Mouse (Mus musculus): ENCODE measurements around the gene Ccdc114. TPM values are rescaled to one million over a fixed set of nuclear protein-coding genes. Genes with fewer than 3 reads are reported as not detected.

Gene Ccdc114
- polyA plus RNA-seq, 1 experiment from 2014 or later = 4.1 TPM

DNA sequence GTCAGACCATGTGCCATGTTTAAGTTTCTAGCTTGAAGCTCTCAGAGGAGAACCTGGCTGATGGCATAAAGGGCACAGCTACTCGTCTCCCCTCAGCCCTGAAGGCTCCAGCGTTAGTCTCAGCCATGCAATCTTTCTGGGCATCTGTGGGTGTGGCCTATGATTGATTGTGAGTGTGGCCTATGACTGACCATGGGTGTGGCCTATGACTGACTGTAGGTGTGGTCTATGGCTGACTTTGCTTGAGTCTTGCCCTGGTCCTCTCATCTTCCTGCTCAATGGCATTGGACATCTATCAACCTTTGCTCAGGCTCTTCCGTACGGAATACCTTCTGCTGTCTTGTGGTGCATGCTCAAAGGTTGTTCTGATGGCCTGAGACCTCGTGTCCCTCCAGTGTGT is 22.3 kb upstream of the Ccdc114 start:
- Histone ChIP-seq H3K27me3 (no peaks in the 10 kb centered on the region), H3K9ac (replicated peaks) (no peak overlapping the region), H3K36me3 (no peaks in the 10 kb centered on the region), H3K4me2 (replicated peaks) (no peak overlapping the region), H3K4me1 (replicated peaks) (peaks cover 13% of the 10 kb centered on the region), H3K9me3 (no peaks in the 10 kb centered on the region), H3K4me3 (replicated peaks) (no peak overlapping the region), H3K27ac (no peak overlapping the region)
- 53% methylated on average over 5 of the region's 5 CpGs for WGBS
- ATAC-seq = no peak

DNA sequence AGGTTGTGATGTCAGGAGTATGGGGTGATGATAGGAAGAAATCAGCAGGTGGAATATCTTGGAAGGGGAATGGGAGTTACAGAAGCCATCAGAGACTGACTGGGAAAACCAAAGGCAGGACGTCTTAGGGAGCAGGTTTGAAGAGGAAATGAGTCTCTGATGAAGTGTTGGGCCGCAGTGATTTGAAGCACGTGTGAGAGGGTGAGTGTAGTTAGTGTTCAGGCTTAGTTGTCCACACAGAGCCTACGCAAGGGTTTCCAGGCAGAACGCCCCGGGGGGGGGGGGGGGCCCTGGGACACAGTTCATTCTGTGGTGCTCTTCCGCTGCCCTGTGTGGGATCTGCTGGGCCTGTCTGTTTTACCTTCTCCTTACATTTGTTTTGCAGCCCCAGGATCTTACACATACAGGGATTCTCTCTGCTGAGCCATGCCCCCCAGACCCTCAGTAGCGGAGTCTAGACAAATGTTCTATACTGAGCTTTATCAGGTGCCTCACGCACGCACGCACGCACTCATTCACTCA is 21.3 kb upstream of the Ccdc114 start:
- no peak overlapping the region for H3K27ac ChIP-seq
- H3K27me3 ChIP-seq = no peaks in the 10 kb centered on the region
- no peaks in the 10 kb centered on the region for H3K36me3 ChIP-seq
- no peak overlapping the region for H3K9ac ChIP-seq (replicated peaks)
- WGBS = 86% methylated on average over 12 of the region's 12 CpGs
- H3K4me1 ChIP-seq (replicated peaks) = peaks cover 7% of the 10 kb centered on the region
- ATAC-seq = no peak
- no peak overlapping the region for H3K4me2 ChIP-seq (replicated peaks)
- H3K9me3 ChIP-seq = no peaks in the 10 kb centered on the region
- no peak overlapping the region for H3K4me3 ChIP-seq (replicated peaks)

DNA sequence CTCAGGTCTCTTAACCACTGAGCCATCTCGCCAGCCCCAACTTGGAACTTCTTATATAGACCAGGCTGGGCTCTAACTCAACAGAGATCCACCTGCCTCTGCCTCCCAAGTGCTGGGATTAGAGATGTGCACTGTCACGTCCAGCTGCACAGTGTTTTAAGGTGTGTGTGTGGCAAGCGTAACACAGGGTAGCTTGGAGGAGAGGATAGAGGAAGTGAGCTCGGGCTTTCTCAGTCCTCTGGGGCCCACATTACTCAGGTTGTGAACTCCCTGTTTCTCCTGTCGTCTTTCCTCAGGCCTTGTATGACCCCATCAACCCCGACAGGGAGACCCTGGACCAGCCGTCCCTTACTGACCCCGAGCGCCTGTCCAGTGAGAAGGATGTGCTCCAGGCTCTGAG is 17.2 kb upstream of the Ccdc114 start:
- no peak overlapping the region for H3K27ac ChIP-seq
- no peaks in the 10 kb centered on the region for H3K4me1 ChIP-seq (replicated peaks)
- H3K9me3 ChIP-seq = no peaks in the 10 kb centered on the region
- H3K4me3 ChIP-seq (replicated peaks) = no peak overlapping the region
- no peak overlapping the region for H3K9ac ChIP-seq (replicated peaks)
- no peak for ATAC-seq
- no peak overlapping the region for H3K4me2 ChIP-seq (replicated peaks)
- H3K27me3 ChIP-seq = no peaks in the 10 kb centered on the region
- H3K36me3 ChIP-seq = peaks cover 30% of the 10 kb centered on the region
- WGBS = 92% methylated on average over 9 of the region's 9 CpGs

DNA sequence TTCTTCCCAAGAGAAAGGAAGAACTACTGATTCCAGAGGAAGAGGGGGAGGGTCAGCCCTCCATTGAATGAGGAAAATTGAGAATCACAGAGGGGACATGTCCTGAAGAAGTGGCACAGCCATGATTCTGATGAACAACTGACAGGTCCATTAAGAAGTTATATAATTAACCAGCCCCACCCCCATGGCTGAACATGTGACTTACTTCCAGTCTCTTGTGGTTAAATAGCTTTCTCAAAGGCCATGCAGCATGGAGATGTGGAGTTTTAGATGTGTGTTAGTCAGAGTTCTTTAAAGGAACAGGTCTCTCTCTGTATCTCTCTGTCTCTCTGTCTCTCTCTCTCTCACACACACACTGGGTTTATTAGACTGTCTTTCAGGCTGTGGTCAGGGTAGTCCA is 15.5 kb upstream of the Ccdc114 start:
- Histone ChIP-seq H3K36me3 (peaks cover 30% of the 10 kb centered on the region), H3K4me3 (replicated peaks) (no peak overlapping the region), H3K9ac (replicated peaks) (no peak overlapping the region), H3K4me2 (replicated peaks) (no peak overlapping the region), H3K4me1 (replicated peaks) (no peaks in the 10 kb centered on the region), H3K27me3 (no peaks in the 10 kb centered on the region), H3K27ac (no peak overlapping the region), H3K9me3 (no peaks in the 10 kb centered on the region)
- no peak for ATAC-seq

DNA sequence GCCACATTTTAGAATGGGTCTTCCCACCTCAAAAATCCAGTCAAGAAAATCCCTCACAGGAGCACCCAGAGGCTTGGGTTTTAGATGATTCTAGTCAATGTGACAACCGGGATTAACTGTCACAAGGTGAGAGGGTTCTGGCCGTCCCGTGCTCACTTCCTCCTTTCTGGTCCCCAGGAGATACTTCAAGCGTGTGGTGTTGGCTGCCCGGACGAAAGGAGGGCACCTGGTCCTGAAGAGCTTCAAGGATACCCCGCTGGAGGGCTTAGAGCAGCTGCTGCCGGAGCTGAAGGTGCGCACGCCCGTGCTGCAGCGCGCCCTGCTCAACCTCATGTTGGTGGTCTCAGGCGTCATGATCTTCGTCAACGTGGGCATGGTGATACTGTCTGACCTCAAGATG is 14.7 kb upstream of the Ccdc114 start:
- Histone ChIP-seq H3K27ac (no peak overlapping the region), H3K4me1 (replicated peaks) (no peaks in the 10 kb centered on the region), H3K9me3 (no peaks in the 10 kb centered on the region), H3K27me3 (no peaks in the 10 kb centered on the region), H3K36me3 (peaks cover 35% of the 10 kb centered on the region), H3K4me3 (replicated peaks) (no peak overlapping the region), H3K4me2 (replicated peaks) (no peak overlapping the region), H3K9ac (replicated peaks) (no peak overlapping the region)
- 93% methylated on average over 16 of the region's 16 CpGs for WGBS
- ATAC-seq = no peak

DNA sequence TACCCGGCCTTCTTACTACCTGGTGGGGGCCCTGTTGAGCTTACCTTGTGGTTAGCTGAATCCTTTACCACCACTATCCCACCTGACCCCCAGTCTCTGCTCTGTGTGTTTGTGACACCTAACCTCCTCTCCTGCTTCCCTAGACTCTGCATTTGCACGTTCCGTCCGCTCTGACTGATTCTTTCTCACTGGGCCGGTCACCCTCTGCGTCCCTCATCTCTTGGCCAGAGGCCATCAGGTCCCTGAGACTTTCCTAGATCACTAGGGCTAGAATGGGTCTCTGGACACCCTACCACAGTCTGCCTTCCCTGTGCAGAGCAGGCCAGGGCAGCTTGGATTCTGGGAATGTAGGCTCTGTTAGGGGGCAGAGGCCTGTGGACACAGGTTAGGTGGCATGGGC is 9.8 kb upstream of the Ccdc114 start:
- Histone ChIP-seq H3K4me2 (replicated peaks) (no peak overlapping the region), H3K27me3 (no peaks in the 10 kb centered on the region), H3K4me1 (replicated peaks) (peaks cover 22% of the 10 kb centered on the region), H3K27ac (no peak overlapping the region), H3K9me3 (no peaks in the 10 kb centered on the region), H3K4me3 (replicated peaks) (no peak overlapping the region), H3K9ac (replicated peaks) (no peak overlapping the region), H3K36me3 (peaks cover 26% of the 10 kb centered on the region)
- WGBS = 90% methylated on average over 6 of the region's 6 CpGs
- ATAC-seq = no peak

DNA sequence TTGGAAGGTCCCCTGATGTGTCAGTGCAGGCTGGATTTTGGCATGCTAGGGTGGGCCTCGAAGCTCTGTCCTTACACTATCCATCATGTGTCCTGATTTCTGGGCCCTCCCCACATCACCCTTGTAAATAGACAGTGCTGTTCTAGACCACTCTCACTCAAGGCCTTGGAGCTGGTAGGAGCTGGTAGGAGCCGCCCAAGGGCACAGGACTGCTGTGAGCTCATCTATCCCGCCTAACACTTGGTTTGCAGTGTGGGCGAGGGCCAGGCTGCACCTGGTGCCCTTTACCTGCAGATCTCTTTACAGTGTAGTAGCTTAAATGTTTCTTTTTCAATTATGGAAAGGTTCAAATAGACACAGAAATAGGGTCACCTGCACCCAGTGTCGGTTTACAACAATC is 8.9 kb upstream of the Ccdc114 start:
- no peak for ATAC-seq
- 90% methylated on average over 5 of the region's 5 CpGs for WGBS
- Histone ChIP-seq H3K9ac (replicated peaks) (no peak overlapping the region), H3K4me3 (replicated peaks) (no peak overlapping the region), H3K9me3 (no peaks in the 10 kb centered on the region), H3K4me1 (replicated peaks) (peaks cover 22% of the 10 kb centered on the region), H3K27ac (no peak overlapping the region), H3K27me3 (peaks cover 4% of the 10 kb centered on the region; the same call in 1 of the 2 replicates), H3K4me2 (replicated peaks) (no peak overlapping the region), H3K36me3 (peaks cover 16% of the 10 kb centered on the region)

DNA sequence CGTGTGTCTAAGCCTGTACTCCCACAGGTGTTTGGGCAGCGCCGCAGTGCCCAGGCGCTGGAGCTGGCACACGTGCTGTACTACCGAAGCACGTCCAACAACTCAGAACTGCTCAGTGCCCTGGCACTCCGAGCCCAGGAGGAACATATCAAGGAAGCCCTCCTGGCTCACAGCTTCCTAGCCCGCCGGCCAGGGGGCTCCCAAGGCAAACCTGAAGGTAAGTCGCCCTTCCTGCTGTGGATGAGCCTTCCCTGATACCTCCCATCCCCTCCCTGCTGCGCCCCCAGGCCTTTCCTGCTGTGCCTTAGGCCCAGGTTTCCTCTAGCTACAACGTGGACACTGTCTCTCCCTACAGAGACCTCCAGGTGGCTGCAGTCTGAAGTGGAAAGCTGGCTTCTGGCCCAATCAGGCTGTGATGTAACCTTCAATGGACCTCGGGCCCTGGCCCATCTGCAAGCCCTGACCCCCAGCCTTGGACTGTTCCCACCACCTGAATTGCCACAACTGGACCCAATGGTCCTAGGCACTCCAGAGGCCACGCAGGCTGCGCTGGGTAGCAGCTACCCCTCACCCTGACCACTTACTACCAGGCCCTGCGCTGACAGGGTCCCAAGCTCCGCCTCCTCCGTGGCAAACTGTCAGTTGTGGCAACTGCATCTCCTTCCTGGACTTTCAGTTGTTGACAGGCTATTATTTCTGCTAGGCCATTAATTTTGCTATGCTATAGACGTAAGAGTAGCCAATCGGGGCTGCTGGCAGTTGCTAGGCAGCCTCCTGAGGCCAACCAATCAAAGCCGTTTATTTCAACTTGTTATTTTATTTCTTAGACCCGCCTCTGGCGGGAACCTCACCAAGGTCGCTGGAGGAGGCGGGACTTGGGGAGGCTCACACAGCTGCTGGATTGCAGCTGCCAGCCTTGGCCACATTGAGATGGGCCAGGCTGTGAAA is 7.5 kb upstream of the Ccdc114 start:
- H3K9me3 ChIP-seq = no peaks in the 10 kb centered on the region
- H3K27me3 ChIP-seq = peaks cover 13% of the 10 kb centered on the region; the same call in 1 of the 2 replicates
- peaks cover 4% of the 10 kb centered on the region; the same call in 1 of the 2 replicates for H3K36me3 ChIP-seq
- H3K4me1 ChIP-seq (replicated peaks) = peaks cover 22% of the 10 kb centered on the region
- peak; percentile 89 for ATAC-seq
- H3K27ac ChIP-seq = peak overlapping the region; percentile 76
- 35% methylated on average over 26 of the region's 26 CpGs for WGBS
- H3K9ac ChIP-seq (replicated peaks) = peak overlapping the region; percentile 63
- peak overlapping the region; percentile 27 for H3K4me3 ChIP-seq (replicated peaks)
- H3K4me2 ChIP-seq (replicated peaks) = peak overlapping the region; percentile 55

DNA sequence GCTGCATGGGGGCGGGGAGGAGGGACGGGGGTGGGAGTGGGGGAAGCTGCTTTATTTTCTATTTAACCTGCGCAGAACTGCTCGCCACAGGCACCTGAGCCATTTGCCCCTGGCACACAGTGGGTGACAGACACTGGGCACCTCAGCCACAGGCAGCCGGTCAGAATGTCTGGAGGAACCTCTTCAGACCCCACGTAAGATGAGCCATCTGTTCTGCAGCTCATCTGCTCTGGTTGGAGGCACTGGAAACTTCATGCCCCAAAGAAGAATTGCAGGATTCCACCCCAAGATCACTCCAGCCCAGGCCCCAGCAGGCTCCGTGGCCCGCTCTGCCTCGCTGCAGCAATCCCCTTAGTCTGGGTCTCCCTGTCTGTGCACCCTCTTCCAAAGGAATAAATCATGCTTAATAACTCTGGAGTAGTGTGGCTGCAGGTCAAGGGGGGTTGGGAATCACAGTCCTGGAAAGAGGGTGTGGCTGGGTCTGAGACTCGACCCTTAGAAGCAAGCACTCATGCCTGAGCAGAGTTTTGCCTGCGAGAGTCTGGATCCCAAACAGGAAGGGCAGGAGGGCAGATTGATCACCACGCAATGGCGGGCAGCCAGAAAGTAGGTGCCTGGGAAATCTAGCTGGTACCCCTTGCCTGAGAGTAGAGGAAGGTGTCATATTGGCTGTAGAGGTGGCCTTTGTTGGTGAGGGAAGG is 6.7 kb upstream of the Ccdc114 start:
- Histone ChIP-seq H3K4me3 (replicated peaks) (0 out of 2 replicates have a peak overlapping the region, but pooled peaks have one; percentile 10), H3K9ac (replicated peaks) (peak overlapping the region; percentile 63), H3K36me3 (0 out of 2 replicates have a peak, but pooled peaks cover 4% of the 10 kb centered on the region), H3K27me3 (peaks cover 13% of the 10 kb centered on the region; the same call in 1 of the 2 replicates), H3K4me2 (replicated peaks) (peak overlapping the region; percentile 55), H3K27ac (peak overlapping the region; percentile 76), H3K4me1 (replicated peaks) (peaks cover 22% of the 10 kb centered on the region), H3K9me3 (no peaks in the 10 kb centered on the region)
- ATAC-seq = peak; percentile 18; the same call in 1 of the 2 replicates
- 39% methylated on average over 13 of the region's 13 CpGs for WGBS

DNA sequence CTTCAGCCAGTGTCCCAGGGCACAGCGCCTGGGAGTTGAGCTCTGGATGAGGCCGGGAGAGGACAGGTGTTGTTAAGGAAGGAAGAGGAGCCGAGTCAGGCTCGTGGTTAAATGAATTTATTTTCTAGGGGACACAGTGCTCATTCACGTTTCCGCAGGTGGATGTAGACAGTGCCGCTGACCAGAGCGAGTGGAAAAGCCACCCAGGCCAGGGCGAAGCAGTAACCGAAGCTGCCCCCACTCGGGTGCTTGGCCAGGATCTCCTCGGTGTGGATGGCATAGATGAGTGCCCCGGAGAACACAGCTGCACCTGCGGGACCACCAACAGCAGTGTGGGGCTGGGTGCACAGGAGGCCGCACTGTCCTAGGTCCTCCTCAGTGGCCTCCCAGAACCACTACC is 5.9 kb upstream of the Ccdc114 start:
- no peak overlapping the region for H3K4me3 ChIP-seq (replicated peaks)
- no peaks in the 10 kb centered on the region for H3K9me3 ChIP-seq
- H3K27me3 ChIP-seq = peaks cover 13% of the 10 kb centered on the region; the same call in 1 of the 2 replicates
- ATAC-seq = no peak
- 90% methylated on average over 15 of the region's 15 CpGs for WGBS
- peak overlapping the region; percentile 63 for H3K9ac ChIP-seq (replicated peaks)
- peaks cover 30% of the 10 kb centered on the region for H3K4me1 ChIP-seq (replicated peaks)
- H3K36me3 ChIP-seq = 0 out of 2 replicates have a peak, but pooled peaks cover 4% of the 10 kb centered on the region
- peak overlapping the region; percentile 76; the same call in 1 of the 2 replicates for H3K27ac ChIP-seq
- no peak overlapping the region for H3K4me2 ChIP-seq (replicated peaks)

DNA sequence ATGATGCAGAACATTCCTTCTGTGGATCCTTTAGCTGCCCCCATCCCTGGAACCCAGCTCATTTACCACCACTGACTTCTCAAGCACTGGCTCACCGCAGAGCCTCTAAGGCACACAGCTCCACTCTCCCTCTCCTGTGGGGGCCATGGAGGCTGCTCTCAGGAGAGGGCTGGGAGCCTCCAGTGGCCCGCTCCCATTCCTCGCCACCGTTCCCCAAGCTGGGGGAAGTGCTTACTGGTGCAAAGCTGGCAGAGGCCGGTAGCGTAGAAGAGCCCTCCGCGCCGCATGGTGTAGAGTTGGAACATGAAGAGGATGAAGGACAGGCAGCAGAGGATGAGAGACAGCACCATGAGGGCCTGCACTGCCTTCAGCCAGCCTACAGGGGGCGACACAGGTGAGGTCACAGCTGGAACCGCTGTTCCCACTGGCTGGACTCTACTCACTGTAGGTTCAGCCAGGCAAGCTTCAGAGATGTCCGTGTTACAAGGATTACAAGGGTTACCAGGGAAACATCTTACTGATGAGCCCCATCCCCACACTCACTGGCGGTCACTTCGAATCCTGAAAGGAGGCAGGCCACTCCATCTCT is 4.7 kb upstream of the Ccdc114 start:
- Histone ChIP-seq H3K27ac (no peak overlapping the region), H3K36me3 (no peaks in the 10 kb centered on the region), H3K27me3 (peaks cover 13% of the 10 kb centered on the region; the same call in 1 of the 2 replicates), H3K4me1 (replicated peaks) (peaks cover 30% of the 10 kb centered on the region), H3K9ac (replicated peaks) (no peak overlapping the region), H3K9me3 (no peaks in the 10 kb centered on the region), H3K4me3 (replicated peaks) (no peak overlapping the region), H3K4me2 (replicated peaks) (no peak overlapping the region)
- WGBS = 69% methylated on average over 14 of the region's 14 CpGs
- no peak for ATAC-seq
